Mouse (Mus musculus): ENCODE data around the gene Otulinl.

Otulinl gene

DNA sequence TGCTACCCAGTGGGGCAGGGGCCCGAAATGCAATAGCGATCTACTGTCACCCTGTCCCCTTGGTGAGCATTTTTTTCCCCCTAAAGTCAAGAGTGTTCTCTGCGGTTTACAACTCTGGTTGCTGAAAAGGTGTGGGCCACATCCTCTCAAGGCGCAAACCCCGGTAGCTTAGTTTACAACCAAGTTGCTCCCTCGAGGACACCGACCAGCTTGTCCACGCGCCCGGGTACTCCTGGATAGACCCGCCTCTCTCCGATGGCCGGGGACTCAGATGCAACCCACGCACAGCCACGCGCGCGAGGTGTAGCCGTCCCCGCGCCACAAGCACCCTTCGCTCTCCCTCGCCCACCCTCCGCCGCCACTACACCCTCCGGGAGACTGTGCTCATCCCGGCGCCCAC lies 382 bp downstream of the Otulinl start:
- DNase-seq (ENCODE audit: low spot score), result no peak

DNA sequence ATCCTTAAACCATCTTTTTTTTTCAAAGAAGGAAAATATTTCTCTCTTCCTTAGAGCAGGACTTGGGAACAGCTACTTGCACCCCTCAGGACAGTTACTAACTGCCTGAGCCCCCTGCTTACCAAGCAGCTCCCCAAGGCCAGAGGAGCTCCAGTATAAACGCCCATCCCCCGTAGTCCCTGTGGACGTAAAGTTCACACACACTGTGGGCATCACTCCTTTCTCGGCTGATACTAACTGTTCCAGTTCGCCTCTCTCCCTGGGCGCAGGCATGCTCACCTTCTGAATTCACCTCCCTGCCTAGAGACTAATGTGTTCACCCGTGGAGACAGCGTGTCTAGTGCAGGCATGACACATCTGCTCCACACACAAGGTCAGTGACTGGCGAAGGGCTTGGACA lies 2.9 kb downstream of the Otulinl start:
- no peak for DNase-seq (ENCODE audit: low spot score)

- DNase-seq (ENCODE audit: low spot score), result no peak
Observed at GRCm38 (mm10) chr15:27677801-27678200, 3.6 kb downstream of the Otulinl start.

GRCm38 (mm10) chr15:27676211-27676610 lies 5.2 kb downstream of the Otulinl start:
- DNase-seq (ENCODE audit: low spot score), result no peak

DNA sequence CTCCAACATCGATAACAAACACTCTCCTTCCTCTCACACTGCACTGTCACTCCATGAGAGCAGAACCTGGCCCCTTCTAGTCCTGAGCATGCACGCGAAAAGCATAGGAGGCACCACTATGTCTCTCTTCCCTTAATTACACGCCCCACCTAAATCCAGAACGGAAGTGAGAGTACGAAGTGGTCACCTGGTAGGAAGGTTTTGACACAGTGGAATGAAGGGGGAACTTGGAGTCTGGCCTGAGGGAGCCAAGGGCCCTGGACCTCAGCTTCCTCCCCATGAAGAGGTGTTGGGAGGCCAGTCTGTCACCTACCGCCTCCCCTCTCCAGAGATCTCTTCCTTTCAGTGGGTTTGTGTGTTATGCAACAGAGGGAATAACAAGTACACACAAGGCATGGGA lies 6.3 kb downstream of the Otulinl start:
- DNase-seq (ENCODE audit: low spot score), result no peak

DNA sequence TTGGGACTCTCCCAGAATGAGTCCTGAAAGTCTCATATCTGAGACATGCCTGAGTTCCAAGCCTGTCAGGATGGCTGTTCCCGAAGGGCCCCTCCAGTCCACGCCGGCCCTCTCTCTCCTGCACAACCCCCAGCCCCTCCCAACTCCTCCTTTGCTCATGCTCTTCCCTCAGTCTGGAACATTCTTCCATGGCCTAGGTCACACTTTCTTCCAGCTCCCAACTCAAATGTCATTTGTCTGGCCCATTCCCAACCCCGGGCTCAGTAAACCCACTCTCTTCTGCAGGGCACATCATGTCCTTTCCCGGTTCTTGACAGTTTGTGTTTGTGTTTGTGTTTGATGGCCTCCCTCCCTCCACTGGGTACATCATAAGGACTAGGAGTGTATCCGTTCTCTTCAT lies 7.3 kb downstream of the Otulinl start:
- no peak for DNase-seq (ENCODE audit: low spot score)

DNA sequence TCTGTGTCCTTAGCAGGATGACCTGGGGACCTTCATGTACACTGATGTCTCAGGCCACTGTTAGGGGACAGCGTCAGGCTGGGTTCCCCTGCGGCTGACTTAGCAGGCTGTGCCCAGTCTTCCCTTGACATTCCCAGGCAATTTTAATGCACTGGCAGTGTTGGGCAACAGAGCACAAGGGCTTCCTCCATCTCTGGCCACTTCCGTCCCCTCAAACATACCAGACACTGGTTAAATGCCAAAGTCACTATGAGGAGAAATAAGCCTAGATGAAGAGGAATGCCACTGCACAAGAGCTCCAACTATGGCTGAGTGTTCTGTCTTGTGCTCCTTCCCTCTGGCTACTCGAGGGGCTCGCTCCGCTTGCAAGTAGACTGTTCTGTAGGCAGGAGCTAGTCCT lies 8.2 kb downstream of the Otulinl start:
- DNase-seq (ENCODE audit: low spot score), result no peak

GRCm38 (mm10) chr15:27672259-27672658 lies 9.1 kb downstream of the Otulinl start:
- no peak for DNase-seq (ENCODE audit: low spot score)

GRCm38 (mm10) chr15:27671612-27672245 lies 9.7 kb downstream of the Otulinl start:
- no peak for DNase-seq (ENCODE audit: low spot score)

- no peak for DNase-seq (ENCODE audit: low spot score)
Observed at GRCm38 (mm10) chr15:27670708-27671107, 10.7 kb downstream of the Otulinl start.

- DNase-seq (ENCODE audit: low spot score), result no peak
Observed at GRCm38 (mm10) chr15:27669931-27670411, 11.4 kb downstream of the Otulinl start.

GRCm38 (mm10) chr15:27669276-27669675 lies 12.1 kb downstream of the Otulinl start:
- DNase-seq (ENCODE audit: low spot score), result no peak

DNA sequence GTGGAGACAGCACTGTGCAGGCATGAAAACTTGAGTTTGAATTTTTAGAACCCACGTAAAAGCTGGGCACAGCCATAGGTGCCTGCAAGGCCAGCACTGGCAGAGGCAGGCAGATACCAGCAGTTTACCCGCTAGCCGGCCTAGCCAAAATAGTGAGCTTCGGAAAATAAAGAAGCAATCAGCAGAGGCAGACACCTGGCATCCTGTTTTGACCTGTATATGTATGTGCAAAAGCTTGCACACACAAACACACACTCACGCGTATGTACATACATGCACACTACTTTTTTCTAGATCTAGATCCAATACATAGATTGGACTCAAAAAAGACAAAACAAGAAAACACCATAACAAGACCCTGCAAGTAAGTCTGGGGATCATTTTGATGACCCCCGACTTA lies 12.8 kb downstream of the Otulinl start:
- no peak for DNase-seq (ENCODE audit: low spot score)

GRCm38 (mm10) chr15:27668001-27668461 lies 13.3 kb downstream of the Otulinl start:
- no peak for DNase-seq (ENCODE audit: low spot score)

DNA sequence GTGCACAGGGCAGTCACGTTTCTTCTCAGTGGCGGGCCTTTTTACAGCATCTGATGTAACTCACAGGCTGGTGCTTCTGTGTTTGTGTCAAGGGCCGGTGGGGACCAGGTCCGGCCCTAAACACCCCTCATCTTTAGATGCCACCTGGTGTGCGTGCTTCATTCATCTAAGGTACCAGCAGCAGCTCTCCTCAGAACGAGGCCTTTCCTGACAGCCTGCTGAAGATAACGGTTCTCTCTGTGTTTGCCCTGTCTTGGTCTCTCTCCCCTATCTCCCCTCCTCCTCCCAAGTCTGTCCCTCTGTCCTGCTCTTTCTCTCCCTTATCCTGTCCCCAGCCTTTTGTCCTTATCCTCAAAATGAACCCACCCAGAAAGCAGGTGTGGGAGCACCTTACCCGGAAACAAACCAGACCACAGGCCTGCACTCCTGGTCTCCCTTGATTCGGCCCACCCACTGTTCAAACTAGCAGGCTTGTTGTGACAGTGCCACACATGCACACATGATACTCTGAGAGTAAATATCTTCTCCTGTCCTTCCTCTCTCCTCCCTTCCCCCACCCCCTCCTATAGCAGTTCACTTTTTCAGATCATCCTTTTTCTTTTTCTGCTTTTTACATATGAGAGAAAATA lies 14.4 kb downstream of the Otulinl start:
- no peak for DNase-seq (ENCODE audit: low spot score)

GRCm38 (mm10) chr15:27665392-27665911 lies 15.9 kb downstream of the Otulinl start:
- DNase-seq (ENCODE audit: low spot score), result no peak

GRCm38 (mm10) chr15:27664126-27664525 lies 17.3 kb downstream of the Otulinl start:
- no peak for DNase-seq (ENCODE audit: low spot score)

DNA sequence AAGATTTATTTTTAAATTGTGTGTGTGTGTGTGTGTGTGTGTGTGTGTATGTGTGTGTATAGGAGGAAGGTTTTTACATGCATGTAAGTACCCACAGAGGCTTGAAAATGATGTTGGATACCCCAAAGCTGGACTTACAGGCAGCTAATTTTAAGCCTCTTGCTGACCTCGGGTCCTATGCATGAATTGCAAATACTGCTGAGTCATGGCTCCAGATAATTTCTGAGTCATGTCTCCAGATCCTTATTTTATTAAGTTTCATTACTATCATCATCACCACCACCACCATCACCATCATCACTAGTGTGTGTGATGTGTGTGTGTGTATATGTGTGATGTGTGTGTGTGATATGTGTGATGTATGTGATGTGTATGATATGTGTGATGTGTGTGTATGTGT lies 18.7 kb downstream of the Otulinl start:
- DNase-seq (ENCODE audit: low spot score), result no peak

- no peak for DNase-seq (ENCODE audit: low spot score)
Observed at GRCm38 (mm10) chr15:27661696-27662095, 19.7 kb downstream of the Otulinl start.

DNA sequence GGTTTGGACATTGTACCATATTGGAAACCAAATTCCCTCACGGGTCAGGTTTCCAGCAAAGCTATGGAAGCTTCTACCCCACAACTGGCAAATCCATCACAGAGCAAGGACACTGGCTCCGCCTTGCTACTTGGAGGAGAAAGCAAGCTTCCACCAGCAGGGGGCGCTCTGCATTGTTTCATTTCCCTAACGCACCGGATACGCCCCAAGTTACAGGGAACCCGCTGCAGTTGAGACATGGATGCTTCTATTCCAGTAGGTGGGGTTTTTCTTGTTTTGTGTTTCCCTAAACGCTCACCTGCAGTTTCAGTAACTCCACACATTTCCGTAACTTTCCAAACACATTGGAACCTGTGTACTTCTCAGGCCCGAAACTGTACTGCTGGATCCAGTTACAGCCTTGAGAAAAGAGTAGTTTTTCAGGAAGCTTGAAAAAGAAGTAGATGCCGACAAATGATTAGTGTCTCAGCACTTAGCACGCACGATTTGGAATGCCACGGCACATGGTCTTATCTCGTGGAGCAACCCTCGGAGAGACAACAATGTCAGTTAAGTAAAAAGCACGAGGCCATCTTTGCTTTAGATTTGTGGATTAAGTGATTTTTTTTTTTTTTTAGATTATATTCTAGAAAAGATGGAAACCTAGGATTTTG lies 21.7 kb downstream of the Otulinl start:
- peak; percentile 32 for DNase-seq (ENCODE audit: low spot score)

DNA sequence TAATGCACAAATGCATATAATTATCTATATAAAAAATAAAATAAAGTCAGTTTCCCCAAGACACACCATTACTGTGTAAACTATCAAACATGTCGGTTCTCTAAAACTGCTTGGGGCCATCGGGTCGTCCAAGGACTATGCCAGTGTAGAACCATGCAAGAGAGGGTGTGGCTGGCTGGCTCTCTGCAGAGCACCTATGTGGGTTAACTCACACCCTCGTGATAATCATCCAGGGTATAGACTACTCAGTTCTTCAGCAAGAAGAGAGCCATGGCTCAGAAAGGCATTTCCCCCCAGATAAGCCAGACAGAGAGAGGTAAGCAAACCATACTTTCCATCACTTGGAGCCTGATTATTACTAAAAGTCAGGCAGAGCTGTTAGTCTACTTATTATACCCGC lies 22.2 kb downstream of the Otulinl start:
- DNase-seq (ENCODE audit: low spot score), result no peak

DNA sequence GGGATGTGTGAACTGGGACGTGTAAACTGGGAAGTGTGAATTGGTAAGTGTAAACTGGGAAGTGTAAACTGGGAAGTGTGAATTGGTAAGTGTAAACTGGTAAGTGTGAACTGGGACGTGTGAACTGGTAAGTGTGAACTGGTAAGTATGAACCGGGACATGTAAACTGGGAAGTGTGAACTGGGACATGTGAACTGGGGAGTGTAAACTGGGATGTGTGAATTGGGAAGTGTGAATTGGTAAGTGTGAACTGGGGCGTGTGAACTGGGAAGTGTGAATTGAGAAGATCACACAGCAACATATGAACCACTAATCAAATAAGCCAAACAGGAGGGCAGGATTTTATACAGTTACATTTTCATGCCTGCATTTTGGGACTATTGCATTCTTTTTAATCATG lies 23.0 kb downstream of the Otulinl start:
- DNase-seq (ENCODE audit: low spot score), result no peak

DNA sequence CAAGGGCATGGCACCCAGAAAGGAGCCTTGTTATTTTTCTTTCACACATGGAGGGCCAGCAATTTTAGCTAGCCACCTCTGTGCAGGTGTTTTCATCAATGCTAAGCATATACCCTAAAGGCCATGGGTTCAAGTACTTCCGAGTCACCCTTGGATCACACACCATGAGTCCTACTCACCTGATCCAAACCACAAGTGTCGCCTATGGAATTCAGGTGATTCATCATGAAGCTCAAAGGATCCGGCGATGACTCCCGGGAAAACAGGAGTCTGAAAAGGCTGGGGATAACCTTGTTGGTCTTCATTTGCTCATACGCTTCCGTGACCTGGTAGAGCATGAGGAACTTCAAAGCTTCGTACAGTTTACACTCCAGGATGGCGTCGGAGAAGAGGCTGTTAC lies 23.5 kb downstream of the Otulinl start:
- DNase-seq (ENCODE audit: low spot score), result no peak
